Mouse (Mus musculus) v-Abl transformed pro-B cells (cell line): Measurements from ENCODE around the gene Srpk1.
"Not testable (repeated sequence)": the region's sequence is repeated elsewhere in the genome, so short reads cannot be mapped to it uniquely, and the experiment has no call there.

Source experiments
- in situ Hi-C, 2 experiments: fragments of 400-800 bp; cut with MboI; formaldehyde crosslinking; loops; one replicate each; pipeline ENCODE4 v1.15.1; 2025; ENCODE audit not compliant: unreplicated experiment in 2 of 2

Gene Srpk1

GRCm38 (mm10) chr17:28561613-28562012 is 60.9 kb downstream of the Srpk1 start:
- in situ Hi-C loops, result no loop called here

GRCm38 (mm10) chr17:28560598-28560997 is 61.9 kb downstream of the Srpk1 start, which contains the start of gene Clps:
Gene Clps (minus strand): TSS chr17:28560766.
- in situ Hi-C loops, result no loop called here

GRCm38 (mm10) chr17:28557772-28558171 is 64.7 kb downstream of the Srpk1 start:
- in situ Hi-C loops, result no loop called here

DNA sequence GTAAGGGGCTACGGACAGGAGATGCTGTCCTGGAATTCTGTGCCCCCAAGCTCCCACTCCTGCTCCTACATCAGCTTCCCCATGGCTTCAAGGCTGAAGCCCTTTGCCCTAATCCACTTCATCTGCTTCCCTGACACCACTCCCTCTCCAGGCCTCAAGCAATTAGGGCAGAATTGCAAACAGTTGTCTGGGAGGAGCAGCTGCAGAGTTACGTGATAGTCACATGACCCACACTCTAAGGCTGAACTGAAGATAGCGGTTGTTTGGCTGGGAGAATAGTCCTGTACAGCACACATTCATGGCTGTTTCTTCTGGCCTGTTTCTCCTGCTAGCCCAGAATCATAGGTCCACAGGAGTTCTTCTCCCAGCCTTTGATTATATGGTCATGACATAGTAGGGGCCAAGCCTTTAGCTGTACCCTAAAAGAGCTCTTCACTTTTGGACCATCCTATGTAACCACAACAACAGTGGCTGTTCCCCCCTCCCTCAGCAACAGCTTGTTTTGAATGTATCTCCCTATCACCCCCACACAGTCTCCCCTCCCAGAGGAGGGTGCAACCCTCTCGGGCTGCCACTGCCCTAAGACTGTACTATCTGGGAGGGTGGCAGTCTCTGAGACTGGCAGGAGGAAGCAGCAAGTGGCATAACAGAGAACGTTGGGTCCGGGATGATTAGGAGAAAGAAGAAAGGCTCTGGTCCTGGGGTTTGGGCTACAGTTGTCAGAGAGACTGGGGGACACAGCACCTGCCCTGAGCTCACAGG is 65.7 kb downstream of the Srpk1 start:
- in situ Hi-C loops, result no loop called here

DNA sequence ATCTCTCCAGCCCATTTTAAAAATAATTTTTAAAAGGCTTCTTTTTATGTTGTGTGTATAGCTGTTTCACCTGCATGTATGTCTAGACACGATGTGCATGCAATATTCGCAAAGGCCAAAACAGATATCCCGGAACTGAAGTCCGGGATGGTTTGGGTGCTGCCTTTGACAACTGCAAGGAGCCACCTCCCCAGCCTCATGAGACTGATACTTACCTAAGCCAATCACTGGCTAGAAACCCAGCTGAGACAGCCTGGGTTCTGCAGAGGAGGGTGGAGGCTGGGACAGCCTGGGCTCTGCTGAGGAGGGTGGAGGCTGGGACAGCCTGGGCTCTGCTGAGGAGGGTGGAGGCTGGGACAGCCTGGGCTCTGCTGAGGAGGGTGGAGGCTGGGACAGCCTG is 68.5 kb downstream of the Srpk1 start:
- in situ Hi-C loops, result not testable (repeated sequence)

- in situ Hi-C loops, result no loop called here
These were observed 69.3 kb downstream of the Srpk1 start for GRCm38 (mm10) chr17:28553040-28553793.

GRCm38 (mm10) chr17:28549111-28549510 is 73.4 kb downstream of the Srpk1 start, which contains the start of gene Clpsl2:
Gene Clpsl2 (plus strand): TSS chr17:28549411.
- in situ Hi-C loops, result loop anchor here in 1 of 2 experiments (25.0 kb wide), 1 partner anchor 462 kb away; the partner anchor contains the start of gene Tcp11

- in situ Hi-C loops, result loop anchor here in 1 of 2 experiments (25.0 kb wide), 1 partner anchor 461 kb away; the partner anchor contains the start of gene Tcp11
These were observed 74.0 kb downstream of the Srpk1 start for GRCm38 (mm10) chr17:28548550-28548949.

GRCm38 (mm10) chr17:28546925-28547324 is 75.6 kb downstream of the Srpk1 start:
- in situ Hi-C loops, result loop anchor here in 1 of 2 experiments (25.0 kb wide), 1 partner anchor 460 kb away; the partner anchor contains the start of gene Tcp11

DNA sequence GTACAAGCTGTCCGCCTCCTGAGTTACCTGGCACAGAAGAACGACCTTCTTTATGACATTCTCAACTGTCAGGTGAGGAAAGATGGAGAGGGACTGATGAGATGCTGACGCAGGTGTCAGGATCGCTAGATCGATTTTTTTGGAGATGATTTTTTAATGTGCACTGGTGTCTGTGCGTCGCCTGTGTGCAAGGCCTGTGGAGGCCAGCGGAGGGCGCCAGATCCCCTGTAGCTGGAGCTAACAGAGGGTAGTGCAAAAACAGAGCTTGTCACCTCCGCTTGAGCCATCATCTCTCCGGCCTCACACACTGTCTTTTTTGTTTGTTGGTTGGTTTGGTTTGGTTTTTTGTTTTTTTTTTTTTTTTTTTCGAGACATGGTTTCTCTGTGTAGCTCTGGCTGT is 84.6 kb downstream of the Srpk1 start:
- in situ Hi-C loops, result loop anchor here (10.0 to 25.0 kb wide), 2 partner anchors 163 to 451 kb away; partner anchors contain the start of gene Tcp11 (in 1 of the 2)
